Comparison of ENCODE assay signal across 19 mouse cellular contexts in the genomic region with DNA sequence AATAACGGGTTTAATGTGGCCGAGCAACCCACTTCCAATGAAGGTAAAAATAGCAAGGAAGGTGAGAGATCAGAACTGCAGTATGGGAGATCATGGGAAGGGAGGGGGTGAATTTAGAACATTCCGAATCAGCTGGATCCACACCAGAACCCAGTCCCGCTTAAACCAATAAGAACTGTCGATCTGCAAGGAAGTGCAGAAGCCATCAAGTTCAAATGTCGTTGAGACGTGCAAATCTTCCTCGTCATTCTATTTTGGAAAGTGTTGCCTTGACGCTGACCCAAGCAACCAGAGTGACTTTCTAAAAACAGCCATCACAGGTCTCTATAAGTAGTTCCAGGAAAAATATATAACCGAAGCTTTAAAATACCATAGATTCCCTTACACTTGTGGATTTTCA.
A peak's percentile ranks its signal among the peaks of the same experiment; 100 is the strongest.
DNase-seq lines count a peak whose midpoint lies in the region; ATAC-seq lines count a peak whose summit lies in the region.
"Had no signal": no experiment of that assay in that cellular context is flagged by ENCODE, and none has a peak within 500 bp of the region (broad histone marks: within the 10 kb centered on the region; RNA-seq: fewer than 3 reads in every experiment).

No protein-coding gene starts in this region.

- no peaks in the 10 kb centered on the region for H3K9me3 ChIP-seq in heart, embryonic 10.5 days
- no peaks in the 10 kb centered on the region for H3K9me3 ChIP-seq in heart, embryonic 11.5 days (replicated peaks; ENCODE audit: control insufficient read depth, low read length)
- H3K9me3 ChIP-seq: forebrain, embryonic 10.5 days; forebrain, embryonic 13.5 days; hindbrain, embryonic 12.5 days; hindbrain, embryonic 15.5 days had no signal

- H3K9ac ChIP-seq in heart, embryonic 11.5 days (ENCODE audit: low read depth, low read length) = no peak overlapping the region
- H3K9ac ChIP-seq: forebrain, embryonic 13.5 days; hindbrain, embryonic 12.5 days; hindbrain, embryonic 15.5 days had no signal

- no peaks in the 10 kb centered on the region for H3K4me1 ChIP-seq in heart, embryonic 10.5 days
- no peaks in the 10 kb centered on the region for H3K4me1 ChIP-seq in heart, embryonic 11.5 days (ENCODE audit: control insufficient read depth, insufficient read depth, low read length)
- H3K4me1 ChIP-seq: forebrain, embryonic 10.5 days; forebrain, embryonic 13.5 days; hindbrain, embryonic 12.5 days; hindbrain, embryonic 15.5 days had no signal

- peak; percentile 60 for DNase-seq in gastrocnemius, adult 18-20 months (ENCODE audit: low spot score)
- no peak for DNase-seq in gastrocnemius, postnatal 10 days
- DNase-seq in heart, adult 18-20 months = peak; percentile 4 to 38
- no peak for DNase-seq in heart, embryonic 10.5 days (ENCODE audit: low spot score)
- DNase-seq in heart, postnatal 10 days = peak; percentile 8 to 23
- DNase-seq: adrenal gland, adult 8-10 months; adrenal gland, postnatal 25 days; cerebellum, adult 11-12 months; cerebellum, adult 8-10 months; cerebellum, postnatal 10 days; kidney, adult 2 months had no signal

- no peak for ATAC-seq in heart, embryonic 11.5 days (replicated peaks; ENCODE audit: insufficient number of reproducible peaks, low FRiP score, low TSS enrichment)
- ATAC-seq: activated CD4-positive, CD25-positive, alpha-beta regulatory T cell, adult 4 months; forebrain, embryonic 13.5 days; forebrain, embryonic 16.5 days; intestine, postnatal 0 days had no signal

- no peaks in the 10 kb centered on the region for H3K27me3 ChIP-seq in heart, embryonic 10.5 days (ENCODE audit: insufficient read depth, poor library complexity, severe bottlenecking)
- no peaks in the 10 kb centered on the region for H3K27me3 ChIP-seq in heart, embryonic 11.5 days (ENCODE audit: control insufficient read depth, insufficient read depth, low read length)
- H3K27me3 ChIP-seq: forebrain, embryonic 13.5 days; hindbrain, embryonic 12.5 days; hindbrain, embryonic 15.5 days had no signal

- H3K27ac ChIP-seq in heart, embryonic 10.5 days = no peak overlapping the region
- no peak overlapping the region for H3K27ac ChIP-seq in heart, embryonic 11.5 days (ENCODE audit: low read depth, low read length)
- H3K27ac ChIP-seq: forebrain, embryonic 10.5 days; forebrain, embryonic 13.5 days; hindbrain, embryonic 12.5 days; hindbrain, embryonic 15.5 days had no signal

- 64% methylated on average over 10 of the region's 10 CpGs for WGBS in heart, embryonic 10.5 days
- WGBS in heart, embryonic 11.5 days (ENCODE audit: insufficient replicate concordance) = 69% methylated on average over 10 of the region's 10 CpGs

- no peak overlapping the region for H3K4me2 ChIP-seq in heart, embryonic 11.5 days
- H3K4me2 ChIP-seq: forebrain, embryonic 13.5 days; hindbrain, embryonic 12.5 days; hindbrain, embryonic 15.5 days had no signal

- H3K4me3 ChIP-seq in heart, embryonic 10.5 days = no peak overlapping the region
- H3K4me3 ChIP-seq in heart, embryonic 11.5 days (ENCODE audit: low read depth, low read length) = no peak overlapping the region
- H3K4me3 ChIP-seq: forebrain, embryonic 10.5 days; forebrain, embryonic 13.5 days; hindbrain, embryonic 12.5 days; hindbrain, embryonic 15.5 days had no signal

- intact Hi-C loops in heart, postnatal 10 days (cut with DNase I) = no loop called here

- no peaks in the 10 kb centered on the region for H3K36me3 ChIP-seq in heart, embryonic 10.5 days
- H3K36me3 ChIP-seq in heart, embryonic 11.5 days (ENCODE audit: control insufficient read depth, insufficient read depth, low read length) = no peaks in the 10 kb centered on the region
- H3K36me3 ChIP-seq: forebrain, embryonic 10.5 days; hindbrain, embryonic 12.5 days; hindbrain, embryonic 15.5 days had no signal

Comparison
In these comparisons a context has a peak if more than half of its experiments do, and no peak if none do; other contexts are left out.
1. DNase-seq: peak in gastrocnemius, adult 18-20 months (single experiment), heart, adult 18-20 months (2 of 2) and heart, postnatal 10 days (2 of 2); none in gastrocnemius, postnatal 10 days (single experiment) and heart, embryonic 10.5 days (single experiment).